Comparison of ENCODE assay signal across 25 mouse cellular contexts in the genomic region with DNA sequence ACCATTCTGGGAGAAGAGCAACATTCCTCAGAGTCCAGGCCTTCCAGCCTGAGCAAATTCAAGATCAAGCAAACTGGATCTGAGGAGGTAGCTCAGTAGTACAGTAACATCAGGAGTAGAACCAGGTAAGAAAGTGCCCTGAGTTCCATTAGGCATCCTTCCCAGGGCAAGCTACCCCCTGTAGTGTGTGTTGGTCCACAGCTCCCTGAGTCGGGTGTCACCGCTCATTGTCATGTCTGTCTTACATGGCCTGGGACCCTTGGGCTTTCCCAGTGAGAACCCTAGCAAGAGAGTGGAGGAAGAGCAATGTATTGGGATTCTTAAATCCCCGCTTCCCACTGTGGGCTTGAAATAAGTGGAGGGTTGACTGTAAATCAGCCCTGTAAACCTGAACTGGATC.
DNase-seq lines count a peak whose midpoint lies in the region; ATAC-seq and TF ChIP-seq lines count a peak whose summit lies in the region.
"Had no signal": no experiment of that assay in that cellular context is flagged by ENCODE, and none has a peak within 500 bp of the region (broad histone marks: within the 10 kb centered on the region; RNA-seq: fewer than 3 reads in every experiment).

No protein-coding gene starts in this region.

- H3K27me3 ChIP-seq in forebrain, embryonic 10.5 days (ENCODE audit: poor library complexity, severe bottlenecking): no peaks in the 10 kb centered on the region
- H3K27me3 ChIP-seq in forebrain, embryonic 11.5 days (ENCODE audit: control insufficient read depth, insufficient read depth, low read length): no peaks in the 10 kb centered on the region
- H3K27me3 ChIP-seq in heart, adult 2 months (ENCODE audit: control insufficient read depth, insufficient read depth, low read length): no peaks in the 10 kb centered on the region
- no peaks in the 10 kb centered on the region for H3K27me3 ChIP-seq in neural tube, embryonic 15.5 days (replicated peaks)
- H3K27me3 ChIP-seq: embryonic facial prominence, embryonic 12.5 days; forebrain, embryonic 13.5 days; forebrain, embryonic 15.5 days; Patski had no signal

- TF ChIP-seq CTCF in heart, adult 2 months (IDR thresholded peaks at IDR 0.05): no peak

- WGBS in forebrain, embryonic 10.5 days: 89% methylated on average over 3 of the region's 3 CpGs
- 92% methylated on average over 3 of the region's 3 CpGs for WGBS in forebrain, embryonic 11.5 days
- 96% methylated on average over 3 of the region's 3 CpGs for WGBS in heart, adult 2 months
- WGBS in neural tube, embryonic 15.5 days: 98% methylated on average over 3 of the region's 3 CpGs

- no peaks in the 10 kb centered on the region for H3K36me3 ChIP-seq in forebrain, embryonic 10.5 days (replicated peaks)
- no peaks in the 10 kb centered on the region for H3K36me3 ChIP-seq in forebrain, embryonic 11.5 days (ENCODE audit: control insufficient read depth, insufficient read depth, low read length)
- no peaks in the 10 kb centered on the region for H3K36me3 ChIP-seq in heart, adult 2 months (ENCODE audit: control insufficient read depth, insufficient read depth, low read length)
- no peaks in the 10 kb centered on the region for H3K36me3 ChIP-seq in neural tube, embryonic 15.5 days
- H3K36me3 ChIP-seq: embryonic facial prominence, embryonic 12.5 days; forebrain, embryonic 15.5 days; G1E had no signal

- no peak overlapping the region for H3K27ac ChIP-seq in forebrain, embryonic 10.5 days
- no peak overlapping the region for H3K27ac ChIP-seq in forebrain, embryonic 11.5 days (ENCODE audit: low read depth, low read length)
- H3K27ac ChIP-seq in heart, adult 2 months: 0 out of 2 replicates have a peak overlapping the region, but pooled peaks have one; percentile 9
- H3K27ac ChIP-seq in neural tube, embryonic 15.5 days (replicated peaks): no peak overlapping the region
- H3K27ac ChIP-seq: embryonic facial prominence, embryonic 12.5 days; forebrain, embryonic 13.5 days; forebrain, embryonic 15.5 days had no signal

- no peak overlapping the region for H3K4me3 ChIP-seq in forebrain, embryonic 10.5 days
- no peak overlapping the region for H3K4me3 ChIP-seq in forebrain, embryonic 11.5 days (ENCODE audit: low read depth, low read length)
- H3K4me3 ChIP-seq in heart, adult 2 months: no peak overlapping the region
- no peak overlapping the region for H3K4me3 ChIP-seq in neural tube, embryonic 15.5 days (replicated peaks)
- H3K4me3 ChIP-seq: embryonic facial prominence, embryonic 12.5 days; forebrain, embryonic 13.5 days; forebrain, embryonic 15.5 days had no signal

- intact Hi-C loops in heart, adult 2 months (cut with DNase I): no loop called here
- intact Hi-C loops in heart, postnatal 14 days (cut with DNase I): no loop called here

- no peaks in the 10 kb centered on the region for H3K79me2 ChIP-seq in heart, adult 2 months (replicated peaks; ENCODE audit: control insufficient read depth, insufficient read depth, low read length)

- TF ChIP-seq POLR2A in heart, adult 2 months (IDR thresholded peaks at IDR 0.05; ENCODE audit: insufficient read depth, low read depth, low read length): no peak

- no peak for ATAC-seq in forebrain, embryonic 11.5 days (replicated peaks; ENCODE audit: low FRiP score)
- ATAC-seq in neural tube, embryonic 15.5 days (ENCODE audit: low FRiP score): no peak
- ATAC-seq: activated CD4-positive, CD25-positive, alpha-beta regulatory T cell, adult 4 months; CD4-positive, CD25-positive, alpha-beta regulatory T cell, adult 4 months; forebrain, embryonic 13.5 days; forebrain, embryonic 15.5 days; forebrain, postnatal 0 days; Patski had no signal

- DNase-seq in forebrain, embryonic 10.5 days (ENCODE audit: extremely low spot score, low spot score): peak; percentile 6
- no peak for DNase-seq in forebrain, embryonic 11.5 days (ENCODE audit: low spot score)
- no peak for DNase-seq in heart, adult 2 months
- no peak for DNase-seq in heart, postnatal 14 days
- peak; percentile 8 for DNase-seq in neural tube, embryonic 10.5 days (ENCODE audit: extremely low spot score, low spot score)
- DNase-seq in kidney, adult 18-20 months: no peak
- DNase-seq: adrenal gland, adult 8-10 months; adrenal gland, postnatal 14 days; adrenal gland, postnatal 36 days; B cell, adult 2 months; cerebellum, adult 11-12 months; cerebellum, adult 2 months; cerebellum, adult 9-10 months; cerebellum, postnatal 10 days; cerebellum, postnatal 36 days; embryo, embryonic 11 days; forebrain, postnatal 0 days had no signal

- peaks cover 5% of the 10 kb centered on the region; the same call in 1 of the 2 replicates for H3K9me3 ChIP-seq in forebrain, embryonic 10.5 days
- no peaks in the 10 kb centered on the region for H3K9me3 ChIP-seq in forebrain, embryonic 11.5 days (ENCODE audit: control insufficient read depth, low read length)
- H3K9me3 ChIP-seq in neural tube, embryonic 15.5 days (replicated peaks): no peaks in the 10 kb centered on the region; the same call in 1 of the 2 replicates
- H3K9me3 ChIP-seq: embryonic facial prominence, embryonic 12.5 days; G1E had no signal

- no peak overlapping the region for H3K9ac ChIP-seq in forebrain, embryonic 11.5 days (ENCODE audit: low read length)
- no peak overlapping the region for H3K9ac ChIP-seq in heart, adult 2 months (ENCODE audit: low read depth, low read length)
- no peak overlapping the region for H3K9ac ChIP-seq in neural tube, embryonic 15.5 days (replicated peaks)
- H3K9ac ChIP-seq: embryonic facial prominence, embryonic 12.5 days; forebrain, embryonic 13.5 days; forebrain, embryonic 15.5 days; forebrain, postnatal 0 days had no signal

- TF ChIP-seq EP300 in heart, adult 2 months (IDR thresholded peaks at IDR 0.05; ENCODE audit: insufficient read depth, low read depth, low read length): no peak

- H3K4me1 ChIP-seq in forebrain, embryonic 10.5 days: no peaks in the 10 kb centered on the region
- no peaks in the 10 kb centered on the region for H3K4me1 ChIP-seq in forebrain, embryonic 11.5 days (replicated peaks; ENCODE audit: control insufficient read depth, insufficient read depth, low read length)
- H3K4me1 ChIP-seq in heart, adult 2 months (ENCODE audit: control insufficient read depth, insufficient read depth, low read length): peaks cover 2% of the 10 kb centered on the region; the same call in 1 of the 2 replicates
- no peaks in the 10 kb centered on the region for H3K4me1 ChIP-seq in neural tube, embryonic 15.5 days
- H3K4me1 ChIP-seq: embryonic facial prominence, embryonic 12.5 days; forebrain, embryonic 13.5 days; forebrain, embryonic 15.5 days had no signal

- H3K4me2 ChIP-seq in forebrain, embryonic 11.5 days (ENCODE audit: low read depth, low read length, severe bottlenecking): no peak overlapping the region
- H3K4me2 ChIP-seq in neural tube, embryonic 15.5 days: no peak overlapping the region
- H3K4me2 ChIP-seq: embryonic facial prominence, embryonic 12.5 days; forebrain, embryonic 13.5 days; forebrain, embryonic 15.5 days had no signal

Comparison
In these comparisons a context has a peak if more than half of its experiments do, and no peak if none do; other contexts are left out.
1. DNase-seq: peak in forebrain, embryonic 10.5 days (single experiment) and neural tube, embryonic 10.5 days (single experiment); none in forebrain, embryonic 11.5 days (single experiment), heart, adult 2 months (0 of 2), heart, postnatal 14 days (0 of 2) and kidney, adult 18-20 months (single experiment).